Mouse (Mus musculus): ENCODE data around the gene Prex1. TPM values are rescaled to one million over a fixed set of nuclear protein-coding genes. Genes with fewer than 3 reads are reported as not detected.

Prex1 gene
- polyA plus RNA-seq, 1 experiment from 2014 or later = 10.1 TPM

GRCm38 (mm10) chr2:166637673-166637990 lies 76.0 kb downstream of the Prex1 start:
- H3K27me3 ChIP-seq (ENCODE audit: control insufficient read depth, insufficient read depth, low read length) = no peaks in the 10 kb centered on the region
- H3K4me1 ChIP-seq (ENCODE audit: control insufficient read depth, insufficient read depth, low read length) = peaks cover 13% of the 10 kb centered on the region; the same call in 1 of the 2 replicates
- WGBS (ENCODE audit: insufficient replicate concordance) = 80% methylated on average over 4 of the region's 4 CpGs
- H3K4me3 ChIP-seq (ENCODE audit: low read depth, low read length) = no peak overlapping the region
- ATAC-seq (replicated peaks; ENCODE audit: insufficient number of reproducible peaks, low FRiP score, low TSS enrichment) = no peak
- no peak overlapping the region for H3K27ac ChIP-seq (ENCODE audit: low read depth, low read length)
- no peak overlapping the region for H3K9ac ChIP-seq (ENCODE audit: low read depth, low read length)
- H3K9me3 ChIP-seq (replicated peaks; ENCODE audit: control insufficient read depth, low read length) = no peaks in the 10 kb centered on the region
- H3K36me3 ChIP-seq (ENCODE audit: control insufficient read depth, insufficient read depth, low read length) = peaks cover 5% of the 10 kb centered on the region; the same call in 1 of the 2 replicates
- no peak overlapping the region for H3K4me2 ChIP-seq

- Histone ChIP-seq H3K4me2 (no peak overlapping the region), H3K27ac (ENCODE audit: low read depth, low read length) (no peak overlapping the region), H3K36me3 (ENCODE audit: control insufficient read depth, insufficient read depth, low read length) (peaks cover 5% of the 10 kb centered on the region; the same call in 1 of the 2 replicates), H3K9ac (ENCODE audit: low read depth, low read length) (no peak overlapping the region), H3K27me3 (ENCODE audit: control insufficient read depth, insufficient read depth, low read length) (no peaks in the 10 kb centered on the region), H3K9me3 (replicated peaks; ENCODE audit: control insufficient read depth, low read length) (no peaks in the 10 kb centered on the region), H3K4me1 (ENCODE audit: control insufficient read depth, insufficient read depth, low read length) (peaks cover 13% of the 10 kb centered on the region; the same call in 1 of the 2 replicates), H3K4me3 (ENCODE audit: low read depth, low read length) (no peak overlapping the region)
- WGBS (ENCODE audit: insufficient replicate concordance) = 84% methylated on average over 17 of the region's 17 CpGs
- no peak for ATAC-seq (replicated peaks; ENCODE audit: insufficient number of reproducible peaks, low FRiP score, low TSS enrichment)
These were observed 76.6 kb downstream of the Prex1 start for GRCm38 (mm10) chr2:166636867-166637672.

- Histone ChIP-seq H3K9ac (ENCODE audit: low read depth, low read length) (no peak overlapping the region), H3K27ac (ENCODE audit: low read depth, low read length) (no peak overlapping the region), H3K27me3 (ENCODE audit: control insufficient read depth, insufficient read depth, low read length) (no peaks in the 10 kb centered on the region), H3K9me3 (replicated peaks; ENCODE audit: control insufficient read depth, low read length) (no peaks in the 10 kb centered on the region), H3K4me2 (no peak overlapping the region), H3K4me1 (ENCODE audit: control insufficient read depth, insufficient read depth, low read length) (peaks cover 13% of the 10 kb centered on the region; the same call in 1 of the 2 replicates), H3K36me3 (ENCODE audit: control insufficient read depth, insufficient read depth, low read length) (peaks cover 3% of the 10 kb centered on the region; the same call in 1 of the 2 replicates), H3K4me3 (ENCODE audit: low read depth, low read length) (no peak overlapping the region)
- 80% methylated on average over 10 of the region's 10 CpGs for WGBS (ENCODE audit: insufficient replicate concordance)
- no peak for ATAC-seq (replicated peaks; ENCODE audit: insufficient number of reproducible peaks, low FRiP score, low TSS enrichment)
These were observed 78.1 kb downstream of the Prex1 start for GRCm38 (mm10) chr2:166635521-166635920.

- WGBS (ENCODE audit: insufficient replicate concordance) = 76% methylated on average over 13 of the region's 13 CpGs
- no peaks in the 10 kb centered on the region for H3K36me3 ChIP-seq (ENCODE audit: control insufficient read depth, insufficient read depth, low read length)
- no peak overlapping the region for H3K4me3 ChIP-seq (ENCODE audit: low read depth, low read length)
- H3K27me3 ChIP-seq (ENCODE audit: control insufficient read depth, insufficient read depth, low read length) = no peaks in the 10 kb centered on the region
- H3K9me3 ChIP-seq (replicated peaks; ENCODE audit: control insufficient read depth, low read length) = no peaks in the 10 kb centered on the region
- H3K4me1 ChIP-seq (ENCODE audit: control insufficient read depth, insufficient read depth, low read length) = no peaks in the 10 kb centered on the region
- no peak overlapping the region for H3K4me2 ChIP-seq
- no peak overlapping the region for H3K9ac ChIP-seq (ENCODE audit: low read depth, low read length)
- H3K27ac ChIP-seq (ENCODE audit: low read depth, low read length) = no peak overlapping the region
- no peak for ATAC-seq (replicated peaks; ENCODE audit: insufficient number of reproducible peaks, low FRiP score, low TSS enrichment)
These were observed 80.9 kb downstream of the Prex1 start for GRCm38 (mm10) chr2:166632571-166633361.

- ATAC-seq (replicated peaks; ENCODE audit: insufficient number of reproducible peaks, low FRiP score, low TSS enrichment) = no peak
- H3K4me1 ChIP-seq (ENCODE audit: control insufficient read depth, insufficient read depth, low read length) = no peaks in the 10 kb centered on the region
- no peaks in the 10 kb centered on the region for H3K36me3 ChIP-seq (ENCODE audit: control insufficient read depth, insufficient read depth, low read length)
- H3K4me2 ChIP-seq = no peak overlapping the region
- WGBS (ENCODE audit: insufficient replicate concordance) = 85% methylated on average over 10 of the region's 10 CpGs
- H3K4me3 ChIP-seq (ENCODE audit: low read depth, low read length) = no peak overlapping the region
- H3K27ac ChIP-seq (ENCODE audit: low read depth, low read length) = no peak overlapping the region
- no peak overlapping the region for H3K9ac ChIP-seq (ENCODE audit: low read depth, low read length)
- no peaks in the 10 kb centered on the region for H3K9me3 ChIP-seq (replicated peaks; ENCODE audit: control insufficient read depth, low read length)
- no peaks in the 10 kb centered on the region for H3K27me3 ChIP-seq (ENCODE audit: control insufficient read depth, insufficient read depth, low read length)
These were observed 81.9 kb downstream of the Prex1 start for GRCm38 (mm10) chr2:166631621-166632171.

- H3K27me3 ChIP-seq (ENCODE audit: control insufficient read depth, insufficient read depth, low read length) = no peaks in the 10 kb centered on the region
- H3K36me3 ChIP-seq (ENCODE audit: control insufficient read depth, insufficient read depth, low read length) = no peaks in the 10 kb centered on the region
- no peak overlapping the region for H3K4me2 ChIP-seq
- H3K27ac ChIP-seq (ENCODE audit: low read depth, low read length) = no peak overlapping the region
- ATAC-seq (replicated peaks; ENCODE audit: insufficient number of reproducible peaks, low FRiP score, low TSS enrichment) = no peak
- no peaks in the 10 kb centered on the region for H3K9me3 ChIP-seq (replicated peaks; ENCODE audit: control insufficient read depth, low read length)
- no peak overlapping the region for H3K4me3 ChIP-seq (ENCODE audit: low read depth, low read length)
- no peaks in the 10 kb centered on the region for H3K4me1 ChIP-seq (ENCODE audit: control insufficient read depth, insufficient read depth, low read length)
- WGBS (ENCODE audit: insufficient replicate concordance) = 81% methylated on average over 5 of the region's 5 CpGs
- no peak overlapping the region for H3K9ac ChIP-seq (ENCODE audit: low read depth, low read length)
These were observed 82.4 kb downstream of the Prex1 start for GRCm38 (mm10) chr2:166631189-166631588.

- Histone ChIP-seq H3K4me3 (ENCODE audit: low read depth, low read length) (no peak overlapping the region), H3K4me1 (ENCODE audit: control insufficient read depth, insufficient read depth, low read length) (no peaks in the 10 kb centered on the region), H3K9ac (ENCODE audit: low read depth, low read length) (no peak overlapping the region), H3K27ac (ENCODE audit: low read depth, low read length) (no peak overlapping the region), H3K4me2 (no peak overlapping the region), H3K9me3 (replicated peaks; ENCODE audit: control insufficient read depth, low read length) (no peaks in the 10 kb centered on the region), H3K36me3 (ENCODE audit: control insufficient read depth, insufficient read depth, low read length) (no peaks in the 10 kb centered on the region), H3K27me3 (ENCODE audit: control insufficient read depth, insufficient read depth, low read length) (no peaks in the 10 kb centered on the region)
- 80% methylated on average over 17 of the region's 17 CpGs for WGBS (ENCODE audit: insufficient replicate concordance)
- ATAC-seq (replicated peaks; ENCODE audit: insufficient number of reproducible peaks, low FRiP score, low TSS enrichment) = no peak
These were observed 83.5 kb downstream of the Prex1 start for GRCm38 (mm10) chr2:166629941-166630674.

- H3K9me3 ChIP-seq (replicated peaks; ENCODE audit: control insufficient read depth, low read length) = no peaks in the 10 kb centered on the region
- no peak overlapping the region for H3K27ac ChIP-seq (ENCODE audit: low read depth, low read length)
- H3K9ac ChIP-seq (ENCODE audit: low read depth, low read length) = no peak overlapping the region
- 91% methylated on average over 6 of the region's 6 CpGs for WGBS (ENCODE audit: insufficient replicate concordance)
- no peaks in the 10 kb centered on the region for H3K36me3 ChIP-seq (ENCODE audit: control insufficient read depth, insufficient read depth, low read length)
- no peaks in the 10 kb centered on the region for H3K27me3 ChIP-seq (ENCODE audit: control insufficient read depth, insufficient read depth, low read length)
- no peak overlapping the region for H3K4me2 ChIP-seq
- peaks cover 8% of the 10 kb centered on the region for H3K4me1 ChIP-seq (ENCODE audit: control insufficient read depth, insufficient read depth, low read length)
- H3K4me3 ChIP-seq (ENCODE audit: low read depth, low read length) = no peak overlapping the region
- ATAC-seq (replicated peaks; ENCODE audit: insufficient number of reproducible peaks, low FRiP score, low TSS enrichment) = no peak
These were observed 86.1 kb downstream of the Prex1 start for GRCm38 (mm10) chr2:166627578-166627977.

Data from heart, embryonic 11.5 days (tissue).